Comparison of ENCODE assay signal across 19 mouse cellular contexts in the genomic region with DNA sequence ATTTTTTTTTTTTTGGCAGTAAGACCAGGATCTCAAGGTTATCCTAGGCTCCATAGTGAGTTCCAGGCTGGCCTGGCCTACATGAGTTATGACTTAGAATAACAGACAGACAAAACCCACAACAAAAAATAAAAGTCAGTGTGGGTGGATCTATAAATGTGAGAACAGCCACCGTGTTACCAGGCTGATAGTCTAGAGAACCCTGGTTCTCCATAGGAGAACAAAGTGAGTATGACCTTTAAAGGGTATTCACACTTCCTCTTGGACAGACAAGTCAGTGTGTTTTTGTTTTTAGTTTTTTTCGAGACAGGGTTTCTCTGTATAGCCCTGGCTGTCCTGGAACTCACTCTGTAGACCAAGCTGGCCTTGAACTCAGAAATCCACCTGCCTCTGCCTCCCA. TPM values are rescaled to one million over a fixed set of nuclear protein-coding genes. Genes with fewer than 3 reads are reported as not detected.
"Had no signal": no experiment of that assay in that cellular context is flagged by ENCODE, and none has a peak within 500 bp of the region (broad histone marks: within the 10 kb centered on the region; RNA-seq: fewer than 3 reads in every experiment).

No protein-coding gene starts in this region.

- H3K4me2 ChIP-seq: lung, embryonic 14.5 days; midbrain, embryonic 12.5 days; midbrain, embryonic 15.5 days; neural tube, embryonic 13.5 days; neural tube, embryonic 15.5 days had no signal

- H3K9me3 ChIP-seq: midbrain, embryonic 10.5 days; midbrain, embryonic 12.5 days; midbrain, embryonic 15.5 days; neural tube, embryonic 13.5 days; neural tube, embryonic 15.5 days had no signal

- DNase-seq: lung, adult 18-20 months; lung, embryonic 14.5 days; lung, postnatal 10 days; lung, postnatal 4 days; retina, postnatal 1 day; right cerebral cortex, adult 18-20 months; right cerebral cortex, postnatal 25 days; right cerebral cortex, postnatal 4 days; spleen, adult 18-20 months; thymus, adult 18-20 months; thymus, postnatal 14 days; thymus, postnatal 36 days had no signal

- H3K27me3 ChIP-seq: midbrain, embryonic 15.5 days; neural tube, embryonic 13.5 days; neural tube, embryonic 15.5 days had no signal

- H3K27ac ChIP-seq: midbrain, embryonic 10.5 days; midbrain, embryonic 12.5 days; midbrain, embryonic 15.5 days; neural tube, embryonic 13.5 days; neural tube, embryonic 15.5 days had no signal

- H3K4me3 ChIP-seq: midbrain, embryonic 10.5 days; midbrain, embryonic 12.5 days; midbrain, embryonic 15.5 days; myocyte; neural tube, embryonic 13.5 days; neural tube, embryonic 15.5 days had no signal

- ATAC-seq: midbrain, embryonic 15.5 days had no signal

- H3K9ac ChIP-seq: lung, embryonic 14.5 days; midbrain, embryonic 12.5 days; midbrain, embryonic 15.5 days; neural tube, embryonic 13.5 days; neural tube, embryonic 15.5 days had no signal

RNA-seq across cellular contexts. Expression of gene Gm9970, which starts 14.9 kb away (rescaled TPM):
- polyA plus RNA-seq: liver, embryonic 16.5 days; myocyte; neural tube, embryonic 13.5 days had no signal
